Mouse (Mus musculus): ENCODE results near the gene Zfp445.

- TF ChIP-seq CTCF (IDR thresholded peaks at IDR 0.05; ENCODE audit: extremely low read depth, insufficient read depth, low read length) (no peak), POLR2A (IDR thresholded peaks at IDR 0.05; ENCODE audit: extremely low read depth, insufficient read depth, low read length) (no peak)
These were observed 39.1 kb downstream of the Zfp445 start for GRCm38 (mm10) chr9:122826743-122827142.

Data from cortical plate, adult 2 months (tissue).